Mouse (Mus musculus) ovary, postnatal 10 days (tissue): ENCODE measurements around the gene Fam160a1.

Experiments
- DNase-seq: peaks from one replicate; pipeline ENCODE4 v3.0.0; 2022; ENCODE audit warnings: low spot score

Gene Fam160a1

GRCm38 (mm10) chr3:85633733-85634132, 183.4 kb downstream of the Fam160a1 start:
- DNase-seq, result no peak

GRCm38 (mm10) chr3:85629895-85630510, 187.1 kb downstream of the Fam160a1 start:
- no peak for DNase-seq

- no peak for DNase-seq
Measured at GRCm38 (mm10) chr3:85619751-85620150, 197.3 kb downstream of the Fam160a1 start.

- DNase-seq, result no peak
Measured at GRCm38 (mm10) chr3:85619345-85619744, 197.7 kb downstream of the Fam160a1 start.

- DNase-seq, result no peak
Measured at GRCm38 (mm10) chr3:85618885-85619284, 198.2 kb downstream of the Fam160a1 start.

GRCm38 (mm10) chr3:85616389-85616788, 200.7 kb downstream of the Fam160a1 start:
- no peak for DNase-seq
